In genomic region chr3:121290681-121291080, GRCm38 (mm10) we compare ENCODE assay signal across 8 mouse cellular contexts. TPM values are rescaled to one million over a fixed set of nuclear protein-coding genes. Genes with fewer than 3 reads are reported as not detected.
A peak's percentile ranks its signal among the peaks of the same experiment; 100 is the strongest.
DNase-seq lines count a peak whose midpoint lies in the region; ATAC-seq and TF ChIP-seq lines count a peak whose summit lies in the region.

No protein-coding gene starts in this region.

- H3K4me2 ChIP-seq in lung, postnatal 0 days (replicated peaks; ENCODE audit: low read depth, low read length), result peak overlapping the region; percentile 64
- peak overlapping the region; percentile 60 for H3K4me2 ChIP-seq in limb, embryonic 12.5 days
- H3K4me2 ChIP-seq in stomach, embryonic 14.5 days (replicated peaks; ENCODE audit: low read depth, low read length), result peak overlapping the region; percentile 48

- no peak for TF ChIP-seq EP300 in lung, postnatal 0 days (IDR thresholded peaks at IDR 0.05)

- no peaks in the 10 kb centered on the region for H3K27me3 ChIP-seq in lung, postnatal 0 days (replicated peaks; ENCODE audit: insufficient read depth, low read length)
- H3K27me3 ChIP-seq in limb, embryonic 12.5 days, result no peaks in the 10 kb centered on the region
- no peaks in the 10 kb centered on the region for H3K27me3 ChIP-seq in stomach, embryonic 14.5 days (ENCODE audit: control insufficient read depth, insufficient read depth, low read length)

- DNase-seq in cerebellum, postnatal 4 days (ENCODE audit: low spot score in 2 of 2), result no peak
- no peak for DNase-seq in lung, postnatal 0 days (ENCODE audit: low spot score)
- no peak for DNase-seq in lung, postnatal 10 days
- no peak for DNase-seq in left cerebral cortex, postnatal 10 days (ENCODE audit: extremely low spot score in 1 of 2, low spot score in 2 of 2)

- no peak overlapping the region for H3K9ac ChIP-seq in lung, postnatal 0 days (replicated peaks; ENCODE audit: low read depth)
- H3K9ac ChIP-seq in limb, embryonic 12.5 days (replicated peaks), result peak overlapping the region; percentile 61; the same call in 1 of the 2 replicates
- H3K9ac ChIP-seq in stomach, embryonic 14.5 days (replicated peaks; ENCODE audit: low read depth, low read length), result no peak overlapping the region

- H3K9me3 ChIP-seq in lung, postnatal 0 days (ENCODE audit: low read length), result no peaks in the 10 kb centered on the region
- H3K9me3 ChIP-seq in limb, embryonic 12.5 days, result no peaks in the 10 kb centered on the region
- H3K9me3 ChIP-seq in stomach, embryonic 14.5 days (ENCODE audit: control insufficient read depth, low read depth, low read length), result no peaks in the 10 kb centered on the region

- 71% methylated on average over 8 of the region's 8 CpGs for WGBS in lung, postnatal 0 days
- WGBS in limb, embryonic 12.5 days, result 69% methylated on average over 8 of the region's 8 CpGs
- 68% methylated on average over 8 of the region's 8 CpGs for WGBS in stomach, embryonic 14.5 days

- H3K36me3 ChIP-seq in lung, postnatal 0 days (ENCODE audit: insufficient read depth, low read length), result no peaks in the 10 kb centered on the region
- H3K36me3 ChIP-seq in limb, embryonic 12.5 days, result no peaks in the 10 kb centered on the region
- no peaks in the 10 kb centered on the region for H3K36me3 ChIP-seq in stomach, embryonic 14.5 days (ENCODE audit: control insufficient read depth, insufficient read depth, low read length)

- intact Hi-C loops in left cerebral cortex, postnatal 10 days (cut with DNase I), result loop anchor here (5.0 kb wide), 1 partner anchor 118 kb away; the partner anchor contains the start of gene Rwdd3

- no peak for TF ChIP-seq CTCF in lung, postnatal 0 days (IDR thresholded peaks at IDR 0.05)

- H3K4me3 ChIP-seq in lung, postnatal 0 days (ENCODE audit: low read depth, low read length), result peak overlapping the region; percentile 69
- peak overlapping the region; percentile 52 for H3K4me3 ChIP-seq in limb, embryonic 12.5 days (replicated peaks)
- H3K4me3 ChIP-seq in stomach, embryonic 14.5 days (ENCODE audit: low read depth, low read length), result peak overlapping the region; percentile 38

- no peaks in the 10 kb centered on the region; the same call in 1 of the 2 replicates for H3K4me1 ChIP-seq in lung, postnatal 0 days (ENCODE audit: insufficient read depth, low read depth, low read length)
- peaks cover 6% of the 10 kb centered on the region; the same call in 1 of the 2 replicates for H3K4me1 ChIP-seq in limb, embryonic 12.5 days (replicated peaks)
- H3K4me1 ChIP-seq in stomach, embryonic 14.5 days (ENCODE audit: control insufficient read depth, insufficient read depth, low read length), result no peaks in the 10 kb centered on the region

- peak; percentile 10 for ATAC-seq in cerebellum, adult (ENCODE audit: insufficient number of reproducible peaks, low FRiP score, low TSS enrichment)
- ATAC-seq in lung, postnatal 0 days, result no peak
- no peak for ATAC-seq in limb, embryonic 12.5 days (ENCODE audit: insufficient number of reproducible peaks, insufficient read depth, low FRiP score, low TSS enrichment, low read depth)
- no peak for ATAC-seq in stomach, embryonic 14.5 days (ENCODE audit: insufficient number of reproducible peaks, insufficient read depth, low FRiP score, low read depth)
- ATAC-seq in inflammation-experienced regulatory T-cells, adult 6 months, result no peak

- no peak overlapping the region for H3K27ac ChIP-seq in lung, postnatal 0 days (ENCODE audit: low read length)
- peak overlapping the region; percentile 90 for H3K27ac ChIP-seq in limb, embryonic 12.5 days
- H3K27ac ChIP-seq in stomach, embryonic 14.5 days (ENCODE audit: low read length), result peak overlapping the region; percentile 91; the same call in 1 of the 2 replicates

RNA-seq across cellular contexts. Expression of gene Alg14, which starts 0.9 kb away (rescaled TPM):
- 33.4 and 36.6 TPM in 2 replicates for polyA plus RNA-seq in lung, postnatal 0 days (2015; fragmentation: Nextera tagmentation; extraction: Ambion mirVana)
- 28.5 and 32.2 TPM in 2 replicates for polyA plus RNA-seq in limb, embryonic 12.5 days (2016; fragmentation: Nextera tagmentation; extraction: Ambion mirVana)
- 44.2 and 54.1 TPM in 2 replicates for polyA plus RNA-seq in stomach, embryonic 14.5 days (2014; fragmentation: Nextera tagmentation; extraction: Ambion mirVana)
- total RNA-seq in left cerebral cortex, postnatal 10 days (2021), result 10 to 100 TPM; 20.8 to 22.2 TPM
- 10 to 100 TPM; 18.1 to 24.6 (median 21.3) TPM for polyA plus RNA-seq in inflammation-experienced regulatory T-cells, adult 6 months (2017; shearing (Covaris generic))

RNA-seq across cellular contexts. Expression of gene Tmem56, which starts 7.8 kb away (rescaled TPM):
- polyA plus RNA-seq in lung, postnatal 0 days (2015; fragmentation: Nextera tagmentation; extraction: Ambion mirVana), result 1.5 and 2.1 TPM in 2 replicates
- polyA plus RNA-seq in limb, embryonic 12.5 days (2016; fragmentation: Nextera tagmentation; extraction: Ambion mirVana), result 0.55 and 0.86 TPM in 2 replicates
- 0.98 and 1.6 TPM in 2 replicates for polyA plus RNA-seq in stomach, embryonic 14.5 days (2014; fragmentation: Nextera tagmentation; extraction: Ambion mirVana)
- 10 to 100 TPM; 25.7 to 28.5 TPM for total RNA-seq in left cerebral cortex, postnatal 10 days (2021)
- not detected for polyA plus RNA-seq in inflammation-experienced regulatory T-cells, adult 6 months (2017; shearing (Covaris generic))
